Mouse (Mus musculus): ENCODE results near the gene Laptm5. TPM values are rescaled to one million over a fixed set of nuclear protein-coding genes. Genes with fewer than 3 reads are reported as not detected.

The Laptm5 gene
- polyA plus RNA-seq, 1 experiment, result 903 TPM

- no peak for DNase-seq (ENCODE audit: low read depth in 1 of 2, low spot score in 2 of 2)
Observed at GRCm38 (mm10) chr4:130973332-130974263, 60.7 kb downstream of the Laptm5 start.

GRCm38 (mm10) chr4:130978981-130979380 is 66.1 kb downstream of the Laptm5 start:
- Histone ChIP-seq H3K36me3 (ENCODE audit: control insufficient read depth, insufficient read depth, low read length) (no peaks in the 10 kb centered on the region), H3K4me1 (ENCODE audit: control insufficient read depth, insufficient read depth, insufficient read length) (no peaks in the 10 kb centered on the region), H3K27me3 (ENCODE audit: control insufficient read depth, insufficient read depth, low read length) (no peaks in the 10 kb centered on the region), H3K4me3 (ENCODE audit: extremely low read depth, insufficient read depth, insufficient read length) (no peak overlapping the region), H3K27ac (ENCODE audit: insufficient read depth, low read length) (no peak overlapping the region)
- TF ChIP-seq CTCF (IDR thresholded peaks at IDR 0.05; ENCODE audit: extremely low read depth, insufficient read depth, insufficient read length, insufficient replicate concordance) (no peak), POLR2A (IDR thresholded peaks at IDR 0.05; ENCODE audit: low read depth, low read length) (no peak)
- DNase-seq (ENCODE audit: low read depth in 1 of 2, low spot score in 2 of 2), result no peak
- 79% methylated on average over 3 of the region's 3 CpGs for WGBS

More at GRCm38 (mm10) chr4:130973332-130974263, 60.7 kb downstream of the Laptm5 start:
- no peak overlapping the region for H3K4me3 ChIP-seq (ENCODE audit: extremely low read depth, insufficient read depth, insufficient read length)
- no peaks in the 10 kb centered on the region for H3K27me3 ChIP-seq (ENCODE audit: control insufficient read depth, insufficient read depth, low read length)
- H3K36me3 ChIP-seq (ENCODE audit: control insufficient read depth, insufficient read depth, low read length), result no peaks in the 10 kb centered on the region
- no peaks in the 10 kb centered on the region for H3K4me1 ChIP-seq (ENCODE audit: control insufficient read depth, insufficient read depth, insufficient read length)
- H3K27ac ChIP-seq (ENCODE audit: insufficient read depth, low read length), result no peak overlapping the region
- 80% methylated on average over 19 of the region's 19 CpGs for WGBS
- TF ChIP-seq POLR2A (IDR thresholded peaks at IDR 0.05; ENCODE audit: low read depth, low read length) (no peak), CTCF (IDR thresholded peaks at IDR 0.05; ENCODE audit: extremely low read depth, insufficient read depth, insufficient read length, insufficient replicate concordance) (no peak)

- Histone ChIP-seq H3K36me3 (ENCODE audit: control insufficient read depth, insufficient read depth, low read length) (no peaks in the 10 kb centered on the region), H3K27me3 (ENCODE audit: control insufficient read depth, insufficient read depth, low read length) (no peaks in the 10 kb centered on the region), H3K4me3 (ENCODE audit: extremely low read depth, insufficient read depth, insufficient read length) (no peak overlapping the region), H3K4me1 (ENCODE audit: control insufficient read depth, insufficient read depth, insufficient read length) (no peaks in the 10 kb centered on the region), H3K27ac (ENCODE audit: insufficient read depth, low read length) (no peak overlapping the region)
- DNase-seq (ENCODE audit: low read depth in 1 of 2, low spot score in 2 of 2), result no peak
- WGBS, result 79% methylated on average over 17 of the region's 17 CpGs
- no peak for TF ChIP-seq POLR2A (IDR thresholded peaks at IDR 0.05; ENCODE audit: low read depth, low read length)
- no peak for TF ChIP-seq CTCF (IDR thresholded peaks at IDR 0.05; ENCODE audit: extremely low read depth, insufficient read depth, insufficient read length, insufficient replicate concordance)
Observed at GRCm38 (mm10) chr4:130984416-130985182, 71.7 kb downstream of the Laptm5 start.

Other genes with a start within 250 kb of the Laptm5 start
- 34.9 and 43.1 TPM in 2 replicates for gene Pum1, start 249.8 kb upstream of the Laptm5 start, polyA plus RNA-seq (2012; rRNA removed)
- gene Sdc3, start 120.6 kb upstream of the Laptm5 start, polyA plus RNA-seq (2012; rRNA removed), result 110 and 140 TPM in 2 replicates
- gene Matn1, start 31.3 kb downstream of the Laptm5 start, polyA plus RNA-seq (2012; rRNA removed), result 0.23 and 0.29 TPM in 2 replicates